Mouse (Mus musculus) spleen, embryonic (tissue): ENCODE results near the gene Negr1.

Experiments
- CTCF ChIA-PET: fragments of 350-600 bp; sonication (Branson Sonifier 250); formaldehyde crosslinking; loops from one replicate; lab custom pipeline; 2022; lab: Charles Lee

The Negr1 gene

GRCm38 (mm10) chr3:156796061-156796691 is 234.6 kb downstream of the Negr1 start:
- CTCF ChIA-PET: no interaction called here

DNA sequence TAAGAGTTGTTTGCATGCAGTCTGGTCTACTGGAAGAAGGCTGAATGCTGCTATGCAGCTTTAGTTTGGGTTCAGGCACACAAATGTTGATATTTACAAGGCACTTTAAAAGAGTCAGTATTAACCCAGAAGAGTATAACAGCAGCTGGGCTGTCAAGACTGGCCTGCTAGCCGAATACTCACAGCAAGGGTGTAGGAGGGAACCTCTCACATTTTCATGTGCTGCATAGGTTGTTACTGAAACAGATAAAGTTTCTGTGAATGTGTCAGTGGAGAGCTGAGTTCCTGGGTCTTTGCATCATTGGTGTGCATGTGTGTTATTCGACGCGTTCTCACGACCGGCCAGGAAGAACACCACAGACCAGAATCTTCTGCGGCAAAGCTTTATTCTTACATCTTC is 237.6 kb downstream of the Negr1 start:
- CTCF ChIA-PET: no interaction called here

GRCm38 (mm10) chr3:156809836-156810235 is 248.2 kb downstream of the Negr1 start:
- CTCF ChIA-PET: no interaction called here

DNA sequence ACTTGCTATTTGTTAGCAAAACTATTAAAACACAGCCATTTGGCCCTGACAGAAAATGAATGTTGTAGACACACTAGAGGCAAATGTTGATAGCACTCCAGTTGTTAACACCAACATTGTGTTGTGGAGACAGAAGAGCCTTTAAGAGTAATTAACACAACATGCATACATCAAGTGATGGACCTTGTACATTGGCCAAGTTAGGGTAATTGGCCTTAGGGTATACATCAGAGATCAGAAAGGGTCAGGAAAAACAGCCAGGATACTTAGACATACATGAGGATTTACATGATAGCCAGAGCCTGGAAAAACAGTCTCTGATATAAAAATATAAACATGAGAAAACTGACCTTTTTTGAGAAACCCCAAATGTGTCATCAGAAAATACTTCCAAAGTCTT is 255.3 kb downstream of the Negr1 start:
- CTCF ChIA-PET: no interaction called here

GRCm38 (mm10) chr3:156817452-156817851 is 255.9 kb downstream of the Negr1 start:
- CTCF ChIA-PET: no interaction called here

- CTCF ChIA-PET: interaction anchor here (0.6 kb wide), 1 partner anchor 12 kb away, joined by 6 read pairs; no protein-coding TSS in a partner anchor
These were observed 261.4 kb downstream of the Negr1 start for GRCm38 (mm10) chr3:156823039-156823438.

GRCm38 (mm10) chr3:156833920-156834319 is 272.3 kb downstream of the Negr1 start:
- CTCF ChIA-PET: no interaction called here

DNA sequence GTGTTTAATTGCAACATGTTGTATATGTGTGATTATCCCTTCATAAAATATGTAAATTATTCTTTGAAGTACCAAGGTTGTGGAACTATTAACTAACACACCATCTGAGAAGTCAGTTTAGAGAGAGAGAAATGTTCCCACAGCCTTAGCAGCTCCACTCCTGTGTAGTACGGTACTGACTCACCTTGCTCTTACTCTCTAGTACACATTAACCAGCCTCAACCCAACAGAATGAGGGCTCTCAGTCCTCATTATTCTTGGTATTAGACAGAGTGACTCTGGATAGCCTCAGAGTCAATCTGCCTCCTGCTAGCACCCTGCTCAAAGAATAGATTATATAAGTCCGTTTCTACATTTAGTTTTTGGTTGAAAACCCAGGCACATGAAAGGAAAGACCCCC is 277.0 kb downstream of the Negr1 start:
- CTCF ChIA-PET: no interaction called here

- CTCF ChIA-PET: no interaction called here
These were observed 286.8 kb downstream of the Negr1 start for GRCm38 (mm10) chr3:156848385-156848784.

- CTCF ChIA-PET: no interaction called here
These were observed 290.3 kb downstream of the Negr1 start for GRCm38 (mm10) chr3:156851921-156852320.

DNA sequence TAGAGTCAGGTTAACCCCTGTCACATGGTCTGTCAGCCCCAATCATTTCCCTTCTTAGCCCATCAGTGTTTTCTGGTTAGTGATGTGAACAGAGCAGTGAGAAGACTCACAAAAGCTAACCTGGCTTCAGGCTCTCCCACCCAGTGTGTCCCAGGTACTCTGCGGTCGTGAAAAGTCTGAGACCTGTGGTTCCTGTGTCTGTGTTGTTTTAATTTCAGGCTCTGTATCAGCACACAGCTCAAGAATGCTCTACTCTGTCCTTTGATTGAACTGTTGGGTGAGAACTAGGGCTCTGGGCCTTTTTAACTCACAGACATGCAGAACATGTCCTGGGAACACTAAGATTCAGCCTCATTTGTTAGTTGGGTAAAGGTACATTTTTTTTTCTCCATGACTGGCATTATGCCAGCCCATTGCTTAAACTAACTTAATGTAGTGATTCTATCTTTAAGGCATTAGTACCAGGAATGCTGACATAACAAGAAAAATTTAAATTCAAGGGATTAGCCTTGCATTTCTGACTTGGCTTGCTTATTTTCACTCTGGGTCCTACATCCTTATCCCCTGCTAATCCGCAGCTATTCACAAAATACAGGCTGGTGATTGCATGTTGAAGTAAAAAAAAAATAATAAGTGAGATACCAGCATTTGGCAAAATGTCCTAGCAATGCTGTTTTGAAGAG is 308.8 kb downstream of the Negr1 start:
- CTCF ChIA-PET: no interaction called here

DNA sequence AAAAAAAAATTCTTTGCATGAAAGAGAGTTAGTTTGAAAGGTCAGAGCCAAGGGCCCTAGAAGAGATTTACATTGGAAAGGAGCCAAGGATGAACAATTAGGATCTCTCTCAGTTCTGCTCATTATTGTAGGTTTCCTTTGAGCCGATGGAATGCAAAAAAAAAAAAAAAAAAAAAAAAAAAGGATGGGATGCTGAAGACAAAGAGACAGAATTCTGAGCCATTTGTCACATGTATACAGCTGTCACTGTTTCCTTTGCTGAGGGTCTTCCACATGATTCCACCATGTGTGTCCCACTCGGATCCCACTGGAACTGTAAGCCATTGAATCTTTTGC is 309.3 kb downstream of the Negr1 start:
- CTCF ChIA-PET: no interaction called here

DNA sequence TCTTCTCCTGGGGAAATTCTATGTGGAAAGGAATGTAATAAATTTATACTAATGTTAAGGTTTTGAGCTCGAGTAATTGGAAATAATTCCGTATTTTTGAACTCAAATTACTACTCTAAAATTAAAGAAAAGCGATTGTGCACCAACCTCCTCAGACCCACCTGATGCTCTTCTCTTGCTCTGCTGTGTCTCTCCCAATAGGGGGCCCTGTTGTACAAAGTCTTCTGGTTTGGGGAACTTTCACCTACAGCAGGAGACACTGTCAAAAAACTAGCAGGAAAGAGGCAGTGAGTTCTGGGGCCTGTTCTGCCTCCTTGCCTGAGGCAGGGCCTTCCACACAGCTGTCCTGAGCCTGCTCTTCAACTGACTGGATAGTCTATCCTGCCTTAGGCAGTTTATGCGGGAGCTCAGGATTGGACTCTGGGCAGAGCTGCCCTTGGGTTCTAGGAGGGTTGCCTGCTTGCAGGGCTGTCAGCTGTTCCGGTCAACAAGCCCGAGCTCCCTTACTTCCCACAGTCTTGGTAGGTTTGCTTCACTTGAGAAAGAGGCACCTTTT is 310.1 kb downstream of the Negr1 start:
- CTCF ChIA-PET: no interaction called here

DNA sequence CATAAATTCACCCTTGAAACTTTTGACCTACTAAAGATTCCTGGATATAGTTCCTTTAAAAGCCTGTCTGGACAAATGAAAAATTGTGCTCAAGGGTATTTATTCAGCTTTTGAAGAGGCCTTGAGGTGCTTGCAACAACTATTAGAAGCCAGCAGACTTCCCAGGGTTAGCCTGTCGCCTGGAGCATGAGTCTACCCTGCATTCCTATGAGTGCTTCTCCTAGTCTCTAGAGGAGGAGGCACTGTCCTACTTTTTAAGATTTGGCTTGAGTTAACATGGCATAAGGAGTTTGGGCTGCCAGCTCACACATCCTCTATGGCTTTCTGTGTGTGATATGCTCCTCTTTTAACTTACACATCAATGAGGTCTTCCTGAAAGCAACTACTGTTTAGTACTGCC is 315.0 kb downstream of the Negr1 start:
- CTCF ChIA-PET: no interaction called here

GRCm38 (mm10) chr3:156882129-156882528 is 320.5 kb downstream of the Negr1 start:
- CTCF ChIA-PET: no interaction called here

DNA sequence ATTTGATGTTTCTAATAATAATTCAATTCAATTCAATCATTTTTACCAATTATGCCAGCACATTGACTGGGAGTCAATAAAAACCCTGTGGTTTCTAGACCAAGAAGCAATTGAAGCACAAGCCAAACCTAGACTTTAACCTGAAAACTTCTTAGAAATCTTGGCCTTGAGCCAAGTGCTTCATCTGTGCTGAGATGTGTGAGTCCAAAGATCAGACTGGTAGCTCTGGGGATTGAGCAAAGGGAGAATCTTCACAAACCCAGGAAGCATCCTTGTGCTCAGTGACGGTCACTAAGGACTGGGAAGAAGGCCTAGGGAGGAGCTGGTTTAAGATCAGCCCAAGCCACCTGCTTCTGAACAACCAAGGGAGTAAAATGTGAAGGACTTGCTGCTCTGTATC is 322.3 kb downstream of the Negr1 start:
- CTCF ChIA-PET: no interaction called here

DNA sequence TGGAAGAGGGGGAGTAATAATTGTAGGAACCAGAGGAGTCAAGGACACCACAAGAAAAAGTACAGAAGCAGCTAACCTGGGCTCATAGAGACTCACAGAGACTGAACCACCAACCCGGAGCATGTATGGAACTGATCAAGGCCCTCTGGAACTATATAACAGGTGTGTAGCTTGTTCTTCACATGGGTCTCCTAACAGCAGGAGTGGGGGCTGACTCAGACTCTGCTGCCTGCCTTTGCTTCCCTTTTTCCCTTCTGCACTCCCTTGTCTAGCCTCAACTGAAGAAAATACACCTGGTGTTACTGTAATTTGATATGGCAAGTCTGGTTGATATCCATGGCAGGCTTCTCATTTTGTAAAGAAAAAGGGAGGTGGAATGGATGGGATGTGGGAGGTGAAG is 324.1 kb downstream of the Negr1 start:
- CTCF ChIA-PET: no interaction called here

DNA sequence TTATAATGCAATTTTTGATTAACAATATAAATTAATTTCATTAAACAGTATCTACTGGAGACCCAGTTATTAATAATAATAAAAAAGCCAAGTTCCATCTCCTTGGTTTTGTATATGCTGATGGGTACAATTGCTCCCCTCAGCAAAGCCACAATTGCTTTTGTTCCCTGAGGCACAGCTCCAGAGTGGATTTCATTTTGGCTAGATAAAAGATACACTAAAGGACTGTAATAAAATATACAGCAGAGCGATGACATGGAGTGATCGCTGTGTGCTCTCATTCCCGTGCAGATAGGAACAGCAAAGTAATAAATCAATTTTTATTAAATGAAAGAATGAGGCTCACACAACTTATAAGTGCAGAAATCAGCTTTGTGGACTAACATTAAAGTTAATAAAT is 325.3 kb downstream of the Negr1 start:
- CTCF ChIA-PET: no interaction called here

DNA sequence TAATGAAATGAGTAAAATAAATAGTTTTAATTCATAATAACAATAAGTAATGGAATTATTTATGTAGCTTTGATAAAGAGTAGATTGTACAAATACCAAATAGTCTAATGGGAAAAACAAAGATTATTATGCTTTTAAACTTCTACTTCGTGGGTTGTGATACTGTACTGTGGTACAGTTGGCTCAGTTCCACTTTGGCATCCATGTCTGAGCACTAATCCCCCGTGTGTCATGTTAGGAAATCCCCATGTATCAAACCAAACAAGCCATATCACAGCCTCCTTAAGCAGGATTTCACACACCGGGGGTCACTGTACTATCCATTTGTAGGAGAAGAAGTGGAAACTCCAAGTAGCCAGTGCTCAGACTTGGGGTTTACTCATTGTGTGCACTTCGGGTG is 329.4 kb downstream of the Negr1 start:
- CTCF ChIA-PET: no interaction called here

- CTCF ChIA-PET: no interaction called here
These were observed 333.7 kb downstream of the Negr1 start for GRCm38 (mm10) chr3:156895322-156895721.

GRCm38 (mm10) chr3:156896106-156896505 is 334.5 kb downstream of the Negr1 start:
- CTCF ChIA-PET: no interaction called here

DNA sequence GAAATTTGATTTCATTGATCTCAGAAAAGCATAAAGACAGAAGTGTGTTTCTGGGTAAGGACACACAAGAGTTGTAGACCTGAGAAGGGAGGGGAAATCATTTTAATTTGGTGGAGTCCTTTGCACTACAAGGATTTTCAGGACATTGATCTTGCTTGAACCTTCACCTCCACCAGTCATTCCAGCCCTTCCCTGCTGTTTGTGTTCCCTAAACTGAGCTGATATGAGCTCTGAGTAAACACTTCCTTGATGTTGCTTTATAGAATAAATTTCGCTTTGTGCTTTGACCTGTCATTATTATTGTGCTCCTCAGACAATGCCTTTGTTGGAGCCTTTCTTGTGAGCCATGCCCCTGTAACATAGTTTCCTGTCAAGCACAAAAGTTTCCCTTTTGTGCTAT is 335.0 kb downstream of the Negr1 start:
- CTCF ChIA-PET: no interaction called here

- CTCF ChIA-PET: no interaction called here
These were observed 339.5 kb downstream of the Negr1 start for GRCm38 (mm10) chr3:156901140-156901539.
